Mouse (Mus musculus) c-Kit-negative CD71-positive TER-119-positive erythroid progenitor cells, embryonic 14.5 days (primary cell): Measurements from ENCODE around the gene Gys1.
"Not testable (repeated sequence)": the region's sequence is repeated elsewhere in the genome, so short reads cannot be mapped to it uniquely, and the experiment has no call there.

Experiments
- DNase-seq: peaks from one replicate; pipeline ENCODE4 v3.0.0-alpha.2; 2013; ENCODE audit warnings: low read depth, low spot score

The Gys1 gene

DNA sequence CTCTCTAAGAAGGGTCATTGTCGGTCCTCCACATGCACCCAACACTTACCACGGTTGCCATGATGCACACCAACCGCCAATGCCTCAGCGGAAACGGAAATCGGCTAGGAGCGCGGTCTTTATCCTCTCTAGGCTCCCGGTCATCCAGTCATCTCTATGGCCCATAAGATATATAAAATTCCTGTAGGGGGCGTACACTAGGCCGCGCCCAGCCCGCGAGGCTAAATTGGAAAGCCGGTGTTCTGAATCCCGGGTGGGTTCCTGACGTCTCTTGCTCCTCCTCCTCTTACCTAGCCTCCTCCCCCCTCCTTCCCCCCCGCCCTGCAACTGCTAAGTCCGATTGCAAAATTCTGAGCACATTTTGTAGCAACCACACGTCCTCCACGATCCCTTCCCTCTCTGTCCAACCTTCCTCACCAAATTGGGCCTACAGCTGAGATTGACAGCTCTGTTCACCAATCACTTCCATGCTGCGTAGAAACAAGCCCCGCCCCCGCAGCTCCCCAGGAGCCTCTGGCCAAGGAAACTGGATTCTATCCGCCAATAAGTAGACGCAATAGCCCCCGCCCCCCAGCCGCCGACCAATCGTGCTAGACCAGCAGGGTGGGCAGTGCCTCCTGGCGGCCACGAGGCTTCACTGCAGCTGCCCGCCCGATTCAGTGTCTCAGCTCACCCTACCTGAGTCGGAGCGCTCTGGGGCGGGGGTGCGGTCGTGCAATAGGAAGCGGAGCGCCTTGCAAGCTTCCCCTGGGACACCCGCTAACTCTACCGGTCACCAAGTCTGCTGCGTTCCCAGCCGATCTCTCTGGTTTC is at the start of gene Gys1:
TSS of gene Gys1 (plus strand) at position 642 of the 813 bp plus-strand sequence.
- peak; percentile 99 for DNase-seq

DNA sequence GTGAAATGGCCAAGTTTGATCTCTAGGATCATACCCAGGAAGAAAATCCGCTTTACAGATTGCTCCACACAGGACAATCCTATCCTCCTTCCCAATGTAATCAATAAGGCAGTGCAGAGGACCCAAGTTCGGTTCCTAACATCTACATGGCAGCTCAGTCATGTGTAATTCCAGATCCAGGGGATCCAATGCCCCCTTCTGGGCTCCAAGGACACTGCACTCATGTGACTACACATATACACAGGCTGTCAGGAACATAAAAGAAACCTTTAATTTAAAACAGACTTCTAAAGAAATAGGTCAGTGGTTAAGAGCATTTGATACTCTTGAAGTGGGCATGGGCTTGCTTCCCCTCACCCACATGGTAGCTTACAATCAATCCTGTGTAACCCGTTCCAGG is 48.6 kb upstream of the Gys1 start:
- no peak for DNase-seq

- DNase-seq, result peak; percentile 29
These were observed 39.5 kb upstream of the Gys1 start for GRCm38 (mm10) chr7:45395129-45395541.

GRCm38 (mm10) chr7:45395578-45396336 is 38.9 kb upstream of the Gys1 start, which contains the start of gene Snrnp70:
Snrnp70 (minus strand) TSS chr7:45395742.
- DNase-seq, result peak; percentile 100

GRCm38 (mm10) chr7:45396337-45396775 is 38.3 kb upstream of the Gys1 start:
- not testable (repeated sequence) for DNase-seq

GRCm38 (mm10) chr7:45396787-45397186 is 37.9 kb upstream of the Gys1 start:
- DNase-seq, result no peak

GRCm38 (mm10) chr7:45401521-45402085 is 33.0 kb upstream of the Gys1 start:
- no peak for DNase-seq

DNA sequence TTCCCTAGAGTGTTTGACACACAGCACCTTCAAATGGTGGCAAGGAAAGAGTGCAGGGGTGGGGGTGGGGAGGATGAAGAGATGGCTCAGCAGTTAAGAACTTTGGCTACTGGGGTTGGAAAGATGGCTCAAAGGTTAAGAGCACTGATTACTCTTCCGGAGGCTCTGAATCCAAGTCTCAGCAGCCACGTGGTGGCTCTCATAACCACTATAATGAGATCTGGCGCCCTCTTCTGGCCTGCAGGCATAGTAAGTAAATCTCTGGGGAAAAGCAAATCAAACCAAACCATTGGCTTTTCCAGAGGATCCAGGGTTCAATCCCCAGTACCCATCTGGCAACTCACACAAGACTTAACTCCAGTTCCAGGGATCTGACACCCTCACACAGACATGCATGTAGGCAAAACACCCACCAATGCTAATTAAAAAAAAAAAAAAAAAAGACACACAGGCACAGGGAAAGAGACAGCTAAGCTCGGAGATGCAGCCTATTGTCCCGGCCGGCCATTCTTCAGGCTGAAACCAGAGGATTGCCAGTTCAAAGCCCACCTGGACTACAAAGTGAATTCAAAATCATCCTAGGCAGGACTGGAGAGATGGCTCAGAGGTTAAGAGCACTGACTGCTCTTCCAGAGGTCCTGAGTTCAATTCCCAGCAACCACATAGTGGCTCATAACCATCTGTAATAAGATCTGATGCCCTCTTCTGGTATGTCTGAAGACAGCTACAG is 30.9 kb upstream of the Gys1 start:
- no peak for DNase-seq

DNA sequence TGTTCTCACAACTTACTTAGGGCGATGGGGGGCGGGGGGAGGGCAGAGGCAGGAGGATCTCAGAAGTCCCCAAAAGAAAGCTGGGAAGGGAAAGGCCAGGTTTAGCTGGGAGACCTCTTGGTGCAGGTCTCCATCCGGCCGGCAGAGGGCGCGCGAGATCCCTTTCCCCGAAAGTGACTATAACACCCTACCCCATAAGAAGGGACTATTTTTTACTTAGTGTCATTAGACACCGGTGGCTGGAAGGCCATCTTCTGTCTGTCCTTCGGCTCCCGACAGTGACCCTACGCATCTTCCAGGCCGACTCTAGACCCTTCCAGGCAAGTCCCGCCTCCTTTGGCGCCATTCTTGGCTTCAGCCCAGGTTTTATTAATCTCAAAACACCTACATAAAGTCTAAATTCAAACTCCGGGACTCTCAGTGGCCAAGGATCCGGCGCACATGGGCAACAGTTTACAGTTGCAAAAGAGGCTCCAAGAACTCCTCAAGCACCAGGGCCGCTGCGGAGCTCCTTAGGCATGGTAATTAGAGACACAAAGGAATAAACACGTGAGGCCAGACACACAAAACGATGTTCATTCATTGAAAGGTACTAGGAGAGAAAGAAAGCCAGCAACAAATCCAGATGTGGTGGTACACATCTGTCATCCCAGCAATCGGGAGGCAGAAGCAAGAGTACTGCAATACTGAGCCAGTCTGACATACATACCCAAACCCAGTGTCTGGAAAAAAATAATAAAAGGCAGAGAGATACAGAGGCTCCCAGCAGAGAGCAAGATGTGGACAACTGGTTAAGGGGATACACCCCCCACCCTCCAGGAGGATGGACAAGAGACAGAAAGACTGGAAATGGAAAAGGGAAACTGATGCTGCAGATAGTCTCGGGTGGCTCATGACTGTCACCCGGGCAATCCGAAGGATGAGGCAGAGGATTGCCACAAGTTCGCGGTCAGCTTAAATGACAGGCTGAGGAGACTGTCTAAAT is 29.3 kb upstream of the Gys1 start, which contains the start of gene Kcna7:
TSS of gene Kcna7 (plus strand) at position 563 of the 985 bp plus-strand sequence.
- no peak for DNase-seq

DNA sequence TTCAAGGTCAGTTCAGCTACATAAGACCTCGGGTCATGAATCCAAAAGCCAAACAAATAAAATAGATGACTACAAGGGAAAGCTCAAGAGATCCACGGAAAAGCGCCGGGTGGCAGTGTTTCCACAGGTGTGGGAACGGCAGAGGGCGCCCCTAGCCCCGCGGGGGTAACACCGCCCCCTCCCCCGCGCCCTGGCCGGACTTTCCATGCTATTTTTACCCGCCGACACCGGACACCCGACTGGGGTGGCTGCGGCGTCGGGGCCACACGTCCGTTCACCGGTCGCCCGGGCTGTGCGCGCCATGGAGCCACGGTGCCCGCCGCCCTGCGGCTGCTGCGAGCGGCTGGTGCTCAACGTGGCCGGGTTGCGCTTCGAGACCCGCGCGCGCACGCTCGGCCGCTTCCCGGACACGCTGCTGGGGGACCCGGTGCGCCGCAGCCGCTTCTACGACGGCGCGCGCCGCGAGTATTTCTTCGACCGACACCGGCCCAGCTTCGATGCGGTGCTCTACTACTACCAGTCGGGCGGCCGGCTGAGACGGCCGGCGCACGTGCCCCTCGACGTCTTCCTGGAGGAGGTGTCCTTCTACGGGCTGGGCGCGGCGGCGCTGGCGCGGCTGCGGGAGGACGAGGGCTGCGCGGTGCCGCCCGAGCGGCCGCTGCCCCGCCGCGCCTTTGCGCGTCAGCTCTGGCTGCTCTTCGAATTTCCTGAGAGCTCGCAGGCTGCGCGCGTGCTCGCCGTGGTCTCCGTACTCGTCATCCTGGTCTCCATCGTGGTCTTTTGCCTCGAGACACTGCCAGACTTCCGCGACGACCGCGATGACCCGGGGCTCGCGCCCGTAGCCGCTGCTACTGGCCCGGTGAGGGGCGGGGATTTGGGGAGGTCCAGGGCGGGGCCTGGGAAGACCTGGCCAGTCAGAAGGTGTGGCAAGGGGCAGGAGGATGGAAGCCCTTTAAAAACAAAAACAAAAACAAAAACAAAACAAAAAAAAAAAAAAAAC is 28.2 kb upstream of the Gys1 start:
- no peak for DNase-seq

DNA sequence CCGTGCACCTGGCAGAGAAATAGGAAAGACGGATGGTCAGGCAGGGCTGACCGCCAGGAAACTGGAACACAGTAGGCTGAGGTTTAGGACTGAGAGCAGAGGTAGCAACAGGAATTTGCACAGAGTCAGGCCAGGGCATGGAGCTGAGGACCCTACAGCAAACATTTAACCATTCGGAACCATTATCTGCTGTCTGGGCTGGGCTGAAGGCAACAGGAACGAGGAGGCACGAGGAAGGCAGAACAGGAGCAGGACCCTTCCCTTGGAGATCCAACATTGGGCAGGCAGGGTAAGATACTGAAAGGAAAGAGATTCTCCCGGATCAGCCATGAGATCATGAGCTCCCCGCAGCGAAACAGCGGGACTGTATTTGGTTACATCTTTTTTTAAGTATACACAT is 26.8 kb upstream of the Gys1 start:
- DNase-seq, result no peak

DNA sequence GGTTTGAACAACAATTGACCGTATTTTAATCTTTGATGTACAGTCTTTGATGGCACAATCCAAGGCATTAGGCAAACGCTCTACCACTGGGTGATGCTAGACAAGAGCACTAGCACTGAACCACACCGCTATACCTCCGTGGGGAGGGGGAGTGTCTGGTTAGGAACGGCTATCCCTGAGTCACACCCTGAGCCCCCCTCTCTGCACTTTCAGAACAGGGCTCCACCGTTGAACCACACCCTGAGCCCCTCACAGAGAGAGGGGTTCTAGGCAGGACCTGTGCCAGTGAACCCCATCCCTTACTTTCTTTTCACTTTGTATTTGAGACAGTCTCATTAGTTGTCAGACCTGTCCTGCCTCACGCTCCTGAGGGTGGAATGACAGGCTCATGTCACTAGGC is 26.3 kb upstream of the Gys1 start:
- no peak for DNase-seq

DNA sequence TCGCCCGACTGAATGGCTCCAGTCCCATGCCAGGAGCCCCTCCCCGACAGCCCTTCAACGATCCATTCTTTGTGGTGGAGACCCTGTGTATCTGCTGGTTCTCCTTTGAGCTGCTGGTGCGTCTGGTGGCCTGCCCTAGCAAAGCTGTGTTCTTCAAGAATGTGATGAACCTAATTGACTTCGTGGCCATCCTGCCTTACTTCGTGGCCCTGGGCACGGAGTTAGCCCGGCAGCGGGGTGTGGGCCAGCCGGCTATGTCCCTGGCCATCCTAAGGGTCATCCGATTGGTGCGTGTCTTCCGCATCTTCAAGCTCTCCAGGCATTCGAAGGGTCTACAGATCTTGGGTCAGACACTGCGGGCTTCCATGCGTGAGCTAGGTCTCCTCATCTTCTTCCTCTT is 25.7 kb upstream of the Gys1 start:
- no peak for DNase-seq

- DNase-seq, result no peak
These were observed 25.0 kb upstream of the Gys1 start for GRCm38 (mm10) chr7:45409497-45410163.

- no peak for DNase-seq
These were observed 22.2 kb upstream of the Gys1 start for GRCm38 (mm10) chr7:45412421-45412820.

DNA sequence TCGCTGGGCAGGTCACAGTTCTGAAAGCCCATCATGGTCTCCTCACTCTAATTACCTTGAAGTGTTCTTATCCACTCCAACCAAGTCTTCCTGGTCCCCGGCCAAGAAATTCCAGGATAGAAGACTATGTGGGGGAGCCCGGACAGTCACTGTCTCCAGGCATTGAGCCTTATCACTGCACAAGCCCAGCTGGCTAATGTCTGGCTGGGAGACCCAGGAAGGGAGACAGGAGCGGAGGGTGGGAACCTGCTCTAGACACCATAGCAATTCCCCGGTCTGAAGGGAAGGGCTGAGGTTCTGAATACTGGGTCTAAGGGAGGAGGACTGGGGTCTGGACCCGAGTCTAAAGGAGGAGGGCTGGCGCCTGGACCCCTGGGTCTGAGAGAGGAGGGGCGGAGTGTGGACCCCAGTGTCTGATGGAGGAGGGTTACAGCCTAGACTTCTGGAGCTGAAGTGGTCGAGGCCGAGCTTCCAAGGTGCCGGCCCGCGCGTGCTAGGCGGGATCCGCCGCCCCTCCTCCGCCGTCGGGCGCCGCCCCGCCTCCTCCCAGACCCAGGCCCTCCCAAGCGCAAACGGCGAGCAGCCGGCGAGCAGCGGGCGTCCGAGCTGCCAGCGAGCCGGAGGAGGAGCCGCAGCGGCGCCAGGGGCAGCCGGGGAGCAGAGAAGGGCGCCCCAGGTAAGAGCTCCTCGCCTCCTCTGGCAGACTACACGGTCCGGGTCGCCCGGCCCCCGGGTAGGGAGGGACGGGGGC is 21.4 kb upstream of the Gys1 start, which contains the start of gene Ntf5:
TSS of gene Ntf5 (plus strand) at position 583 of the 751 bp plus-strand sequence.
- DNase-seq, result no peak

- no peak for DNase-seq
These were observed 20.5 kb upstream of the Gys1 start for GRCm38 (mm10) chr7:45413864-45414739.
